In genomic region chr4:133424100-133424499, GRCm38 (mm10) we compare ENCODE assay signal across 9 mouse cellular contexts. TPM values are rescaled to one million over a fixed set of nuclear protein-coding genes. Genes with fewer than 3 reads are reported as not detected.
A peak's percentile ranks its signal among the peaks of the same experiment; 100 is the strongest.
DNase-seq lines count a peak whose midpoint lies in the region; ATAC-seq and TF ChIP-seq lines count a peak whose summit lies in the region.
"Had no signal": no experiment of that assay in that cellular context is flagged by ENCODE, and none has a peak within 500 bp of the region (broad histone marks: within the 10 kb centered on the region; RNA-seq: fewer than 3 reads in every experiment).

No protein-coding gene starts in this region.

- WGBS in heart, embryonic 12.5 days: 47% methylated on average over 4 of the region's 4 CpGs
- WGBS in cerebellum, adult 2 months: 35% methylated on average over 4 of the region's 4 CpGs
- WGBS in forebrain, embryonic 15.5 days: 38% methylated on average over 4 of the region's 4 CpGs
- 34% methylated on average over 4 of the region's 4 CpGs for WGBS in hindbrain, embryonic 16.5 days

- H3K4me3 ChIP-seq in heart, embryonic 12.5 days: no peak overlapping the region
- H3K4me3 ChIP-seq in cerebellum, adult 2 months (replicated peaks; ENCODE audit: insufficient read depth, low read depth, low read length): no peak overlapping the region
- H3K4me3 ChIP-seq in forebrain, embryonic 15.5 days: no peak overlapping the region
- H3K4me3 ChIP-seq in hindbrain, embryonic 16.5 days (ENCODE audit: low read length): no peak overlapping the region

- TF ChIP-seq CTCF in cerebellum, adult 2 months (IDR thresholded peaks at IDR 0.05; ENCODE audit: borderline replicate concordance, insufficient read depth, low read depth, low read length): peak; percentile 96

- H3K27ac ChIP-seq in heart, embryonic 12.5 days (ENCODE audit: poor library complexity, severe bottlenecking): no peak overlapping the region
- no peak overlapping the region for H3K27ac ChIP-seq in cerebellum, adult 2 months (ENCODE audit: insufficient read depth, low read length)
- no peak overlapping the region for H3K27ac ChIP-seq in forebrain, embryonic 15.5 days (replicated peaks)
- H3K27ac ChIP-seq in hindbrain, embryonic 16.5 days (ENCODE audit: low read depth, low read length): no peak overlapping the region
- H3K27ac ChIP-seq: macrophage had no signal

- no peak; the same call in 1 of the 2 replicates for ATAC-seq in heart, embryonic 12.5 days (ENCODE audit: insufficient number of reproducible peaks, low FRiP score)
- ATAC-seq in forebrain, embryonic 15.5 days (replicated peaks): peak; percentile 24; the same call in 1 of the 2 replicates
- ATAC-seq in hindbrain, embryonic 16.5 days: peak; percentile 62
- peak; percentile 75 for ATAC-seq in megakaryocyte, adult 5-6 weeks (ENCODE audit: poor library complexity, severe bottlenecking)

- H3K36me3 ChIP-seq in heart, embryonic 12.5 days: peaks cover 33% of the 10 kb centered on the region
- peaks cover 8% of the 10 kb centered on the region; the same call in 1 of the 2 replicates for H3K36me3 ChIP-seq in forebrain, embryonic 15.5 days
- H3K36me3 ChIP-seq in hindbrain, embryonic 16.5 days (ENCODE audit: control insufficient read depth, insufficient read depth, low read length): peaks cover 9% of the 10 kb centered on the region; the same call in 1 of the 2 replicates

- peak; percentile 96 for DNase-seq in heart, adult 11 months
- DNase-seq in cerebellum, adult 2 months: peak; percentile 68 to 71
- DNase-seq in layer of hippocampus, postnatal 36 days: peak; percentile 39 to 62
- peak; percentile 64 for DNase-seq in skeletal muscle tissue, adult 2 months (ENCODE audit: low read depth, low spot score)

- no peak overlapping the region for H3K4me2 ChIP-seq in heart, embryonic 12.5 days
- no peak overlapping the region for H3K4me2 ChIP-seq in forebrain, embryonic 15.5 days (replicated peaks)
- no peak overlapping the region for H3K4me2 ChIP-seq in hindbrain, embryonic 16.5 days (ENCODE audit: low read length)

- H3K9ac ChIP-seq in heart, embryonic 12.5 days: no peak overlapping the region
- H3K9ac ChIP-seq in forebrain, embryonic 15.5 days (replicated peaks): no peak overlapping the region
- H3K9ac ChIP-seq in hindbrain, embryonic 16.5 days (ENCODE audit: low read depth, low read length): no peak overlapping the region

- H3K4me1 ChIP-seq in heart, embryonic 12.5 days (replicated peaks): peaks cover 9% of the 10 kb centered on the region; the same call in 1 of the 2 replicates
- H3K4me1 ChIP-seq in cerebellum, adult 2 months (ENCODE audit: control insufficient read depth, insufficient read depth, low read length): no peaks in the 10 kb centered on the region
- no peaks in the 10 kb centered on the region for H3K4me1 ChIP-seq in forebrain, embryonic 15.5 days
- no peaks in the 10 kb centered on the region for H3K4me1 ChIP-seq in hindbrain, embryonic 16.5 days (ENCODE audit: control insufficient read depth, insufficient read depth, low read depth, low read length)

- H3K9me3 ChIP-seq in heart, embryonic 12.5 days (replicated peaks): no peaks in the 10 kb centered on the region
- no peaks in the 10 kb centered on the region for H3K9me3 ChIP-seq in forebrain, embryonic 15.5 days
- no peaks in the 10 kb centered on the region for H3K9me3 ChIP-seq in hindbrain, embryonic 16.5 days (ENCODE audit: control insufficient read depth, low read length)

- no peak for TF ChIP-seq POLR2A in cerebellum, adult 2 months (IDR thresholded peaks at IDR 0.05; ENCODE audit: borderline replicate concordance, insufficient read depth, low read length)

- H3K27me3 ChIP-seq in heart, embryonic 12.5 days (replicated peaks): no peaks in the 10 kb centered on the region
- H3K27me3 ChIP-seq in cerebellum, adult 2 months (ENCODE audit: control insufficient read depth, insufficient read depth, low read length): no peaks in the 10 kb centered on the region
- no peaks in the 10 kb centered on the region for H3K27me3 ChIP-seq in forebrain, embryonic 15.5 days
- H3K27me3 ChIP-seq in hindbrain, embryonic 16.5 days (replicated peaks; ENCODE audit: control insufficient read depth, insufficient read depth, low read length): no peaks in the 10 kb centered on the region

RNA-seq across cellular contexts. Expression of gene Slc9a1, which starts 54.6 kb away (rescaled TPM):
- 7.3 and 8.8 TPM in 2 replicates for polyA plus RNA-seq in heart, embryonic 12.5 days (2016; fragmentation: Nextera tagmentation; extraction: Ambion mirVana)
- 47.6 and 49.5 TPM in 2 replicates for polyA plus RNA-seq in cerebellum, adult 2 months (2012; rRNA removed)
- polyA plus RNA-seq in forebrain, embryonic 15.5 days (2015; fragmentation: Nextera tagmentation; extraction: Ambion mirVana): 6.5 and 6.7 TPM in 2 replicates
- 9.8 and 9.9 TPM in 2 replicates for polyA plus RNA-seq in hindbrain, embryonic 16.5 days (2015; fragmentation: Nextera tagmentation; extraction: Ambion mirVana)
- total RNA-seq in layer of hippocampus, postnatal 36 days (2021): 10 to 100 TPM; 60.1 to 63.9 TPM
- 20.3 and 23.1 TPM in 2 replicates for total RNA-seq in megakaryocyte, adult 5-6 weeks (2015)
- 11.0 and 11.6 TPM in 2 replicates for total RNA-seq in megakaryocyte, adult 5-6 weeks (2017)

RNA-seq across cellular contexts. Expression of gene Tent5b, which starts 55.8 kb away (rescaled TPM):
- 0.88 and 1.3 TPM in 2 replicates for polyA plus RNA-seq in heart, embryonic 12.5 days (2016; fragmentation: Nextera tagmentation; extraction: Ambion mirVana)
- 0.21 and 0.26 TPM in 2 replicates for polyA plus RNA-seq in cerebellum, adult 2 months (2012; rRNA removed)
- 0.11 and 0.13 TPM in 2 replicates for polyA plus RNA-seq in forebrain, embryonic 15.5 days (2015; fragmentation: Nextera tagmentation; extraction: Ambion mirVana)
- polyA plus RNA-seq in hindbrain, embryonic 16.5 days (2015; fragmentation: Nextera tagmentation; extraction: Ambion mirVana): 0.32 and 0.36 TPM in 2 replicates
- not detected for total RNA-seq in layer of hippocampus, postnatal 36 days (2021)
- not detected in 2 replicates for total RNA-seq in megakaryocyte, adult 5-6 weeks (2015)
- total RNA-seq in megakaryocyte, adult 5-6 weeks (2017): not detected in 2 replicates
- polyA plus RNA-seq: macrophage had no signal
